Mouse (Mus musculus): ENCODE results near the gene Zc3h6. TPM values are rescaled to one million over a fixed set of nuclear protein-coding genes. Genes with fewer than 3 reads are reported as not detected.

Gene Zc3h6
- polyA plus RNA-seq, 1 experiment from 2014 or later, result 0.84 TPM

GRCm38 (mm10) chr2:128965505-128966105 is 1.6 kb upstream of the Zc3h6 start:
- Histone ChIP-seq H3K4me2 (peak overlapping the region; percentile 40), H3K27ac (ENCODE audit: low read depth, low read length) (peak overlapping the region; percentile 55), H3K9ac (ENCODE audit: low read depth, low read length) (peak overlapping the region; percentile 9; the same call in 1 of the 2 replicates), H3K27me3 (replicated peaks; ENCODE audit: control insufficient read depth, insufficient read depth, low read length) (no peaks in the 10 kb centered on the region), H3K9me3 (ENCODE audit: control insufficient read depth, low read length) (no peaks in the 10 kb centered on the region), H3K4me3 (ENCODE audit: low read depth, low read length) (no peak overlapping the region), H3K36me3 (ENCODE audit: control insufficient read depth, insufficient read depth, low read length) (no peaks in the 10 kb centered on the region), H3K4me1 (replicated peaks; ENCODE audit: control insufficient read depth, insufficient read depth, low read length) (peaks cover 5% of the 10 kb centered on the region; the same call in 1 of the 2 replicates)
- WGBS, result 68% methylated on average over 5 of the region's 5 CpGs
- DNase-seq (ENCODE audit: low spot score), result no peak
- no peak for ATAC-seq (replicated peaks; ENCODE audit: low FRiP score)

GRCm38 (mm10) chr2:128966236-128966635 is 966 bp upstream of the Zc3h6 start:
- H3K9ac ChIP-seq (ENCODE audit: low read depth, low read length), result no peak overlapping the region
- H3K4me1 ChIP-seq (replicated peaks; ENCODE audit: control insufficient read depth, insufficient read depth, low read length), result peaks cover 5% of the 10 kb centered on the region; the same call in 1 of the 2 replicates
- H3K36me3 ChIP-seq (ENCODE audit: control insufficient read depth, insufficient read depth, low read length), result no peaks in the 10 kb centered on the region
- WGBS, result 28% methylated on average over 6 of the region's 6 CpGs
- H3K27ac ChIP-seq (ENCODE audit: low read depth, low read length), result peak overlapping the region; percentile 97; the same call in 1 of the 2 replicates
- H3K27me3 ChIP-seq (replicated peaks; ENCODE audit: control insufficient read depth, insufficient read depth, low read length), result no peaks in the 10 kb centered on the region
- DNase-seq (ENCODE audit: low spot score) (no peak), ATAC-seq (replicated peaks; ENCODE audit: low FRiP score) (no peak)
- H3K4me2 ChIP-seq, result peak overlapping the region; percentile 65
- no peak overlapping the region; the same call in 1 of the 2 replicates for H3K4me3 ChIP-seq (ENCODE audit: low read depth, low read length)
- H3K9me3 ChIP-seq (ENCODE audit: control insufficient read depth, low read length), result no peaks in the 10 kb centered on the region

- Histone ChIP-seq H3K9ac (ENCODE audit: low read depth, low read length) (peak within 1 kb of the TSS; percentile 96), H3K9me3 (ENCODE audit: control insufficient read depth, low read length) (no peaks in the 10 kb centered on the region), H3K27me3 (replicated peaks; ENCODE audit: control insufficient read depth, insufficient read depth, low read length) (no peaks in the 10 kb centered on the region), H3K4me2 (peak within 1 kb of the TSS; percentile 65), H3K4me1 (replicated peaks; ENCODE audit: control insufficient read depth, insufficient read depth, low read length) (peaks cover 5% of the 10 kb centered on the region; the same call in 1 of the 2 replicates), H3K36me3 (ENCODE audit: control insufficient read depth, insufficient read depth, low read length) (no peaks in the 10 kb centered on the region), H3K27ac (ENCODE audit: low read depth, low read length) (peak within 1 kb of the TSS; percentile 97), H3K4me3 (ENCODE audit: low read depth, low read length) (peak within 1 kb of the TSS; percentile 76)
- peak; percentile 85 for DNase-seq (ENCODE audit: low spot score)
- WGBS, result under 1% methylated on average over 75 of the region's 80 CpGs
- ATAC-seq (replicated peaks; ENCODE audit: low FRiP score), result peak; percentile 78
Measured at GRCm38 (mm10) chr2:128967661-128968441, 649 bp downstream of the Zc3h6 start, which contains the start of gene Gm10762. Gene Gm10762 (minus strand): TSS chr2:128967725.

- Histone ChIP-seq H3K27me3 (replicated peaks; ENCODE audit: control insufficient read depth, insufficient read depth, low read length) (no peaks in the 10 kb centered on the region), H3K36me3 (ENCODE audit: control insufficient read depth, insufficient read depth, low read length) (no peaks in the 10 kb centered on the region), H3K27ac (ENCODE audit: low read depth, low read length) (peak overlapping the region; percentile 97), H3K4me3 (ENCODE audit: low read depth, low read length) (peak overlapping the region; percentile 76), H3K4me2 (peak overlapping the region; percentile 65), H3K4me1 (replicated peaks; ENCODE audit: control insufficient read depth, insufficient read depth, low read length) (peaks cover 5% of the 10 kb centered on the region; the same call in 1 of the 2 replicates), H3K9ac (ENCODE audit: low read depth, low read length) (peak overlapping the region; percentile 96), H3K9me3 (ENCODE audit: control insufficient read depth, low read length) (no peaks in the 10 kb centered on the region)
- DNase-seq (ENCODE audit: low spot score), result no peak
- no peak for ATAC-seq (replicated peaks; ENCODE audit: low FRiP score)
Measured at GRCm38 (mm10) chr2:128968475-128969083, 1.4 kb downstream of the Zc3h6 start.

GRCm38 (mm10) chr2:128972301-128972700 is 5.1 kb downstream of the Zc3h6 start:
- H3K4me2 ChIP-seq, result no peak overlapping the region
- no peak overlapping the region for H3K4me3 ChIP-seq (ENCODE audit: low read depth, low read length)
- no peaks in the 10 kb centered on the region for H3K36me3 ChIP-seq (ENCODE audit: control insufficient read depth, insufficient read depth, low read length)
- no peaks in the 10 kb centered on the region for H3K9me3 ChIP-seq (ENCODE audit: control insufficient read depth, low read length)
- H3K4me1 ChIP-seq (replicated peaks; ENCODE audit: control insufficient read depth, insufficient read depth, low read length), result no peaks in the 10 kb centered on the region
- no peak overlapping the region for H3K9ac ChIP-seq (ENCODE audit: low read depth, low read length)
- no peaks in the 10 kb centered on the region for H3K27me3 ChIP-seq (replicated peaks; ENCODE audit: control insufficient read depth, insufficient read depth, low read length)
- H3K27ac ChIP-seq (ENCODE audit: low read depth, low read length), result no peak overlapping the region
- ATAC-seq (replicated peaks; ENCODE audit: low FRiP score) (no peak), DNase-seq (ENCODE audit: low spot score) (no peak)

- ATAC-seq (replicated peaks; ENCODE audit: low FRiP score), result no peak
Measured at GRCm38 (mm10) chr2:128975572-128975971, 8.4 kb downstream of the Zc3h6 start.

GRCm38 (mm10) chr2:128984746-128985145 is 17.5 kb downstream of the Zc3h6 start:
- H3K4me1 ChIP-seq (replicated peaks; ENCODE audit: control insufficient read depth, insufficient read depth, low read length), result no peaks in the 10 kb centered on the region
- WGBS, result 75% methylated on average over 3 of the region's 3 CpGs
- H3K36me3 ChIP-seq (ENCODE audit: control insufficient read depth, insufficient read depth, low read length), result no peaks in the 10 kb centered on the region
- H3K4me2 ChIP-seq, result no peak overlapping the region
- DNase-seq (ENCODE audit: low spot score) (no peak), ATAC-seq (replicated peaks; ENCODE audit: low FRiP score) (no peak)
- no peak overlapping the region for H3K4me3 ChIP-seq (ENCODE audit: low read depth, low read length)
- H3K27me3 ChIP-seq (replicated peaks; ENCODE audit: control insufficient read depth, insufficient read depth, low read length), result no peaks in the 10 kb centered on the region
- H3K9me3 ChIP-seq (ENCODE audit: control insufficient read depth, low read length), result no peaks in the 10 kb centered on the region
- H3K27ac ChIP-seq (ENCODE audit: low read depth, low read length), result no peak overlapping the region
- no peak overlapping the region for H3K9ac ChIP-seq (ENCODE audit: low read depth, low read length)

More at GRCm38 (mm10) chr2:128975572-128975971, 8.4 kb downstream of the Zc3h6 start:
- DNase-seq (ENCODE audit: low spot score), result no peak
- Histone ChIP-seq H3K4me2 (no peak overlapping the region), H3K27ac (ENCODE audit: low read depth, low read length) (no peak overlapping the region), H3K9me3 (ENCODE audit: control insufficient read depth, low read length) (no peaks in the 10 kb centered on the region), H3K4me3 (ENCODE audit: low read depth, low read length) (no peak overlapping the region), H3K4me1 (replicated peaks; ENCODE audit: control insufficient read depth, insufficient read depth, low read length) (no peaks in the 10 kb centered on the region), H3K27me3 (replicated peaks; ENCODE audit: control insufficient read depth, insufficient read depth, low read length) (no peaks in the 10 kb centered on the region), H3K36me3 (ENCODE audit: control insufficient read depth, insufficient read depth, low read length) (no peaks in the 10 kb centered on the region), H3K9ac (ENCODE audit: low read depth, low read length) (no peak overlapping the region)
- WGBS, result 72% methylated on average over 4 of the region's 4 CpGs

- H3K4me3 ChIP-seq (ENCODE audit: low read depth, low read length), result no peak overlapping the region
- H3K36me3 ChIP-seq (ENCODE audit: control insufficient read depth, insufficient read depth, low read length), result no peaks in the 10 kb centered on the region
- H3K4me1 ChIP-seq (replicated peaks; ENCODE audit: control insufficient read depth, insufficient read depth, low read length), result no peaks in the 10 kb centered on the region
- no peak overlapping the region for H3K4me2 ChIP-seq
- DNase-seq (ENCODE audit: low spot score) (no peak), ATAC-seq (replicated peaks; ENCODE audit: low FRiP score) (no peak)
- H3K9ac ChIP-seq (ENCODE audit: low read depth, low read length), result no peak overlapping the region
- no peaks in the 10 kb centered on the region for H3K9me3 ChIP-seq (ENCODE audit: control insufficient read depth, low read length)
- no peaks in the 10 kb centered on the region for H3K27me3 ChIP-seq (replicated peaks; ENCODE audit: control insufficient read depth, insufficient read depth, low read length)
- H3K27ac ChIP-seq (ENCODE audit: low read depth, low read length), result no peak overlapping the region
Measured at GRCm38 (mm10) chr2:129004872-129005271, 37.7 kb downstream of the Zc3h6 start.
